Mouse (Mus musculus) bone marrow, adult 2 months (tissue): ENCODE results near the gene Cacna1c.

ENCODE experiments used
- CTCF ChIP-seq: fragments of 200-500 bp; IDR thresholded peaks from 2 replicates; pipeline ENCODE4 v1.5.1; 2011; ENCODE audit warnings: low read length, control low read depth; ENCODE audit not compliant: control insufficient read depth, insufficient read depth
- POLR2A ChIP-seq: fragments of 200-500 bp; IDR thresholded peaks from 2 replicates; pipeline ENCODE4 v1.6.1; 2011; ENCODE audit warnings: low read depth, mild to moderate bottlenecking, control low read depth, low read length, borderline replicate concordance; ENCODE audit not compliant: control insufficient read depth

DNA sequence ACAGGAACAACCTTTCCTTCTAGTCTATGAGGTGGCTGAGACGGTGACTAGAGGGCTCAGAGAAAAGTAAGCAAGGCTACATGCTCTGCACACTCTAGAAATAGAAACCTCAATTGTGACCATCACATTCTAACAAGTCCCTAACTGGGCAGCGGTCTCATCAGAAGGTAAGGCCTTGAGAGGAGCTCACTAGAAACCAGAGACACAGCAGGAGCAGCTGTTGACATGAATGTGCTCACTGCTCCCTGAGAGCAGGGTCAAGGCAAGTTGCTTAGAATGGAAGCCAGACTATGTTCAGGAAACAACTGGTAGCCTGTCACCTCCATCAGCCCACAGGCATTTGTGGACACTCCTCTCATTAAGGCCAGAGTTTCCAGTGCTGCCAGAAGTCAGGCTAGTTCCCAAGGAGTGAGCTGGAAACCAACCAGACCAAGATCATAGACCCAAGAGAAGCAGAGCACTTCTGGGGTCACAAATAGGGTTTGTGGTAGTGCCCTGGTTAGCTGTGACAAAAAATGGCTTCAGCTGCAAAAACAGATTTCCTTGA is 196.8 kb downstream of the Cacna1c start:
- TF ChIP-seq POLR2A, result no peak
- TF ChIP-seq CTCF, result no peak
